Mouse (Mus musculus) CH12.LX (cell line): ENCODE data around the gene Btbd9. TPM values are rescaled to one million over a fixed set of nuclear protein-coding genes. Genes with fewer than 3 reads are reported as not detected.

Experiments used
- DNase-seq: peaks from one replicate; pipeline ENCODE4 v3.0.0-alpha.2; 2013; ENCODE audit errors: extremely low read depth
- H3K27ac ChIP-seq: 2 replicates; pipeline ENCODE4 v1.5.1; 2012; ENCODE audit warnings: low read depth, mild to moderate bottlenecking, control low read depth, moderate library complexity; ENCODE audit not compliant: insufficient read depth
- H3K27me3 ChIP-seq: replicated peaks from 2 replicates; pipeline ENCODE3; 2012; ENCODE audit warnings: inconsistent platforms
- H3K36me3 ChIP-seq, 2 experiments: replicated peaks in 1 of 2; 2 replicates each; pipeline versions ENCODE3 to v1.6.1; 2012; ENCODE audit warnings: inconsistent platforms in 1 of 2, low read length in 1 of 2, mild to moderate bottlenecking in 1 of 2, mixed read lengths in 1 of 2, moderate library complexity in 1 of 2; ENCODE audit not compliant: control insufficient read depth in 1 of 2, insufficient read depth in 1 of 2
- H3K4me1 ChIP-seq, 2 experiments: 2 replicates each; pipeline ENCODE4 v1.6.1; 2012; ENCODE audit warnings: inconsistent platforms in 1 of 2, moderate library complexity in 1 of 2; ENCODE audit not compliant: insufficient read depth in 2 of 2, control insufficient read depth in 1 of 2
- H3K4me2 ChIP-seq: 2 replicates; pipeline ENCODE4 v1.6.1; 2012; ENCODE audit warnings: low read depth, mild to moderate bottlenecking, control low read depth; ENCODE audit not compliant: poor library complexity, insufficient read depth, severe bottlenecking
- H3K4me3 ChIP-seq, 3 experiments: fragments of 150-350 bp in 1 of 3; sonication (generic) in 1 of 3; replicated peaks in 1 of 3; 2 replicates each; pipeline versions ENCODE3 to v1.5.1; 2011 to 2012; ENCODE audit warnings: low read depth in 2 of 3, low read length in 2 of 3, mild to moderate bottlenecking in 2 of 3, moderate library complexity in 2 of 3, control low read depth in 1 of 3, improper control_type of control experiment in 1 of 3, inconsistent platforms in 1 of 3, mixed read lengths in 1 of 3; ENCODE audit not compliant: poor library complexity in 1 of 3
- H3K79me2 ChIP-seq: replicated peaks from 2 replicates; pipeline ENCODE4 v1.6.1; 2012; ENCODE audit warnings: mild to moderate bottlenecking, moderate library complexity; ENCODE audit not compliant: control insufficient read depth, poor library complexity, insufficient read depth, severe bottlenecking; ENCODE audit errors: extremely low read depth
- H3K9ac ChIP-seq: 2 replicates; pipeline ENCODE4 v1.6.1; 2012; ENCODE audit warnings: low read depth, mild to moderate bottlenecking, control low read depth, moderate library complexity; ENCODE audit not compliant: insufficient read depth
- H3K9me3 ChIP-seq: replicated peaks from 2 replicates; pipeline ENCODE3; 2012; ENCODE audit warnings: low read length, inconsistent platforms, mixed read lengths
- CHD1 ChIP-seq: IDR thresholded peaks from 2 replicates; pipeline ENCODE4 v1.6.1; 2012; ENCODE audit warnings: low read depth, low read length, improper control_type of control experiment, inconsistent platforms
- E2F4 ChIP-seq: IDR thresholded peaks from 2 replicates; pipeline ENCODE4 v1.6.1; 2011; ENCODE audit warnings: low read depth, low read length, improper control_type of control experiment; ENCODE audit not compliant: insufficient replicate concordance
- ELF1 ChIP-seq: IDR thresholded peaks from 2 replicates; pipeline ENCODE4 v1.6.1; 2014; ENCODE audit warnings: low read depth, mild to moderate bottlenecking, inconsistent platforms, low read length, improper control_type of control experiment
- EP300 ChIP-seq: IDR thresholded peaks from 2 replicates; pipeline ENCODE4 v1.6.1; 2011; ENCODE audit warnings: low read length, improper control_type of control experiment
- ETS1 ChIP-seq: conservative IDR thresholded peaks from 2 replicates; pipeline ENCODE4 v1.6.1; 2012; ENCODE audit warnings: low read depth, mild to moderate bottlenecking, inconsistent platforms, low read length, improper control_type of control experiment, moderate library complexity
- JUND ChIP-seq: conservative IDR thresholded peaks from 2 replicates; pipeline ENCODE4 v1.6.1; 2011; ENCODE audit warnings: low read depth, low read length, improper control_type of control experiment
- MAZ ChIP-seq: IDR thresholded peaks from 2 replicates; pipeline ENCODE4 v1.6.1; 2012; ENCODE audit warnings: low read depth, mild to moderate bottlenecking, inconsistent platforms, low read length, improper control_type of control experiment, moderate library complexity
- PAX5 ChIP-seq: IDR thresholded peaks from 2 replicates; pipeline ENCODE4 v1.6.1; 2012; ENCODE audit warnings: low read length, inconsistent platforms, mixed read lengths
- RAD21 ChIP-seq: IDR thresholded peaks from 2 replicates; pipeline ENCODE4 v1.6.1; 2011; ENCODE audit warnings: low read depth, mild to moderate bottlenecking, low read length, improper control_type of control experiment, moderate library complexity
- RCOR1 ChIP-seq: conservative IDR thresholded peaks from 2 replicates; pipeline ENCODE4 v1.6.1; 2012; ENCODE audit warnings: low read depth, mild to moderate bottlenecking, inconsistent platforms, low read length, improper control_type of control experiment
- UBTF ChIP-seq: IDR thresholded peaks from 2 replicates; pipeline ENCODE4 v1.6.1; 2012; ENCODE audit warnings: low read depth, mild to moderate bottlenecking, inconsistent platforms, low read length, improper control_type of control experiment, moderate library complexity
- USF2 ChIP-seq: conservative IDR thresholded peaks from 2 replicates; pipeline ENCODE4 v1.6.1; 2011; ENCODE audit warnings: low read depth, low read length, improper control_type of control experiment
- ZKSCAN1 ChIP-seq: IDR thresholded peaks from 2 replicates; pipeline ENCODE4 v1.6.1; 2012; ENCODE audit warnings: low read depth, inconsistent platforms, low read length, improper control_type of control experiment, borderline replicate concordance
- ZNF384 ChIP-seq: IDR thresholded peaks from 2 replicates; pipeline ENCODE4 v1.6.1; 2012; ENCODE audit warnings: low read depth, low read length, improper control_type of control experiment, inconsistent platforms
- dilution Hi-C: fragments of 300-500 bp; cut with MboI; formaldehyde crosslinking; loops from 2 replicates; pipeline ENCODE4 v1.14.3; 2020; ENCODE audit warnings: low sequenced_read_pairs; ENCODE audit not compliant: extremely low pct_unique_long_range_greater_than_20kb, extremely low pct_ligation_motif_present
- in situ Hi-C: fragments of 300-500 bp; cut with MboI; formaldehyde crosslinking; loops from 3 replicates; pipeline ENCODE4 v1.14.3; 2019; ENCODE audit warnings: low sequenced_read_pairs, low pct_ligation_motif_present, low pct_unique_long_range_greater_than_20kb, mixed read lengths
- polyA plus RNA-seq: library from polyadenylated mRNA; unstranded; fragments of >175 nt; gene quantifications from 2 replicates; pipeline ENCODE4 v1.2.1, GENCODE M21; 2012; ENCODE audit warnings: low read depth; ENCODE audit not compliant: insufficient read length
- total RNA-seq, 2 experiments: library from RNA; depleted of rRNA; stranded (reverse); fragments of 300-350 nt in 1 of 2; fragments of >200 nt in 1 of 2; gene quantifications; 2 replicates each; pipeline ENCODE4 v1.2.3; 2012 to 2014

Gene Btbd9
- total and polyA plus RNA-seq, 3 experiments = 19.3 to 25.4 (median 20.0) TPM

GRCm38 (mm10) chr17:30570971-30571370 is 5.3 kb downstream of the Btbd9 start:
- Histone ChIP-seq H3K9me3 (no peaks in the 10 kb centered on the region), H3K9ac (no peak overlapping the region), H3K4me3 (no peak overlapping the region), H3K4me2 (no peak overlapping the region), H3K36me3 (peaks cover 0 to 8% of the 10 kb centered on the region in 2 experiments), H3K79me2 (no peaks in the 10 kb centered on the region; the same call in 1 of the 2 replicates), H3K27ac (no peak overlapping the region), H3K27me3 (no peaks in the 10 kb centered on the region), H3K4me1 (peaks cover 0 to 32% of the 10 kb centered on the region in 2 experiments; a peak in 2 of 4 replicates)
- in situ Hi-C loops (no loop called here), dilution Hi-C loops (no loop called here)
- no peak for DNase-seq
- TF ChIP-seq RCOR1 (no peak), CHD1 (no peak)

- H3K9ac ChIP-seq = no peak overlapping the region
- in situ Hi-C loops (no loop called here), dilution Hi-C loops (no loop called here)
- H3K27ac ChIP-seq = no peak overlapping the region
- no peaks in the 10 kb centered on the region; the same call in 1 of the 2 replicates for H3K79me2 ChIP-seq
- H3K4me2 ChIP-seq = no peak overlapping the region
- H3K4me3 ChIP-seq = no peak overlapping the region
- DNase-seq = no peak
- no peaks in the 10 kb centered on the region for H3K27me3 ChIP-seq
- H3K4me1 ChIP-seq = peaks cover 0 to 31% of the 10 kb centered on the region in 2 experiments; a peak in 2 of 4 replicates
- H3K36me3 ChIP-seq = peaks cover 0 to 8% of the 10 kb centered on the region in 2 experiments
- no peaks in the 10 kb centered on the region for H3K9me3 ChIP-seq
- TF ChIP-seq E2F4 (no peak), ELF1 (no peak), UBTF (no peak), PAX5 (no peak), RAD21 (no peak), JUND (no peak)
These were observed 6.1 kb downstream of the Btbd9 start for GRCm38 (mm10) chr17:30570173-30570572.

- H3K4me2 ChIP-seq = no peak overlapping the region
These were observed 7.8 kb downstream of the Btbd9 start for GRCm38 (mm10) chr17:30568473-30568872.

More at GRCm38 (mm10) chr17:30568473-30568872, 7.8 kb downstream of the Btbd9 start:
- Histone ChIP-seq H3K36me3 (peaks cover 0 to 8% of the 10 kb centered on the region in 2 experiments), H3K4me3 (no peak overlapping the region), H3K27me3 (no peaks in the 10 kb centered on the region), H3K27ac (no peak overlapping the region), H3K9ac (no peak overlapping the region), H3K79me2 (no peaks in the 10 kb centered on the region; the same call in 1 of the 2 replicates), H3K9me3 (no peaks in the 10 kb centered on the region), H3K4me1 (peaks cover 0 to 17% of the 10 kb centered on the region in 2 experiments; a peak in 1 of 4 replicates)
- in situ Hi-C loops = no loop called here
- TF ChIP-seq ZKSCAN1 = no peak
- no peak for TF ChIP-seq EP300
- TF ChIP-seq ZNF384 = no peak
- TF ChIP-seq USF2 = no peak
- TF ChIP-seq ETS1 = no peak
- no peak for TF ChIP-seq PAX5
- no peak for TF ChIP-seq MAZ
- dilution Hi-C loops = no loop called here
- no peak for DNase-seq
